Mouse (Mus musculus): ENCODE measurements around the gene Myo1d. TPM values are rescaled to one million over a fixed set of nuclear protein-coding genes. Genes with fewer than 3 reads are reported as not detected.

The Myo1d gene
- total and polyA plus RNA-seq, 3 experiments = 15.9 to 81.1 (median 41.7) TPM

DNA sequence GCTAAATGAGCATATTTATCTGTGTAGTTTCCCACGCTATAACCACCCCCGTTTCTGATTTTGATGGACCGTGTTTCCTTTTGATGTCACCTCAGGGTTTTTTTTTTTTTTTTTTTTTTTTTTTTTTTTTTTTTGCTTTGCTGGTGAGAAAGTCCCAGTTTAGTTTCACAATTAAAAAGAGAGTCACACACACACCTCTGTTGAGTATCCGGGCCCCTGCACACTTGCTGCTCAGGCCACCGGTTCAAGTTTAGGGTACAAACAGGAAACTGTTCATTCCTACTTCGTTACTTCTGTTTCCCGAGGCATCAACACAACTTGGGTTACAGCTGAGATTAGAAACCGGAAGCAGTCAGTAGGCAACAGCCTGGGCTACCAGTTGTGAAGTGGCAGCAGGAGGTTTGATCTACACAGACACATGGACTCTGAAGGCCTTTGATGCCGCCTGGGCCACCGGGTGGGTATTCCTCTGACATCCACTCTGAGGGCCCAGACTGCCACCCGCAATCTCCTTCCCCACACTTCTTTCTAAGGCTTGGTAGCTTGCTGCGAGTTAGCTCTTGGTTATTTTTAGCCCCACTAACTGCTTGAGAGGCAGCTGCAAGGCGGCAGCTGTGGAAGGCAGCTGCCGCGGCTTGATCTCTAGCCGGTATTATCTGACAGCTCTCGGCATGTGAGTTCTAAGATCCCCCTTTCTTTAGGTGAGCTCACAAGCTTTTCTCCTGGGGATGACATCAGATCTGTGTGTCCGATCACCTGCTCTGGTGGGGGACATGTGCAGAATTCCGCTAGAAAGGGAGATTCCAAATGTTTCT lies 271.3 kb downstream of the Myo1d start:
- DNase-seq (ENCODE audit: low read depth, low spot score) = no peak
- no peaks in the 10 kb centered on the region for H3K9me3 ChIP-seq (replicated peaks; ENCODE audit: insufficient read depth, low read length)
- TF ChIP-seq ZNF384 (IDR thresholded peaks at IDR 0.05; ENCODE audit: low read depth, low read length) = peak; percentile 57
- no peak for TF ChIP-seq NRF1 (IDR thresholded peaks at IDR 0.05; ENCODE audit: insufficient read depth, low read depth, low read length, poor library complexity, severe bottlenecking)
- TF ChIP-seq GATA1 (IDR thresholded peaks at IDR 0.05; ENCODE audit: low read depth, low read length) = no peak
- H3K79me2 ChIP-seq (ENCODE audit: control insufficient read depth, insufficient read depth, low read length, poor library complexity) = no peaks in the 10 kb centered on the region
- no peaks in the 10 kb centered on the region for H3K4me1 ChIP-seq (ENCODE audit: control insufficient read depth in 1 of 2, insufficient read depth in 2 of 2, low read length in 2 of 2)
- H3K27me3 ChIP-seq (ENCODE audit: control insufficient read depth in 1 of 2, insufficient read depth in 2 of 2, low read length in 2 of 2) = no peaks in the 10 kb centered on the region
- no peak overlapping the region for H3K9ac ChIP-seq (ENCODE audit: control insufficient read depth, low read depth, low read length, poor library complexity, severe bottlenecking)
- H3K36me3 ChIP-seq (ENCODE audit: control insufficient read depth in 1 of 2, insufficient read depth in 2 of 2, low read length in 2 of 2) = no peaks in the 10 kb centered on the region
- H3K27ac ChIP-seq (ENCODE audit: control insufficient read depth, low read depth, low read length) = no peak overlapping the region
- H3K4me3 ChIP-seq (ENCODE audit: control insufficient read depth in 1 of 2, insufficient read depth in 1 of 2, low read depth in 2 of 2, low read length in 2 of 2) = no peak overlapping the region

DNA sequence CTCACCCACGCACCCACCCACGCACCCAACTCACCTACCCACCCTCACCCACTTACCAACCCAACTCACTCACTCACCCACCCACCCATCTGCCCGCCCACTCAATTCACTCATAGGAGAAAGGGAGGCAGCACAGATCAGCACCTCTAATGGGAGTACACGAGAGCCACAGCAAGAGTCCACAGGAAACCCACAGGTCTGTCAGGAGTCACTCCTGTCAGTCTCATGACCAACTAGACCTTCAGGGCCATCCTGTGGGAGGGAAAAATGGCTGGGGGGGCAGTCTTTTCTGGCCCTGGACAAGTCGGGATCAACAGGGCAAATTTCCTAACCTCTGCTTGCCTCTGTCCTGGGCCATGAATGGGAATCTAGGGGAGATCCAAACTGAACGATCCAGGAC lies 272.0 kb downstream of the Myo1d start:
- DNase-seq (ENCODE audit: low read depth, low spot score) = no peak
- Histone ChIP-seq H3K9me3 (replicated peaks; ENCODE audit: insufficient read depth, low read length) (no peaks in the 10 kb centered on the region), H3K4me3 (ENCODE audit: control insufficient read depth in 1 of 2, insufficient read depth in 1 of 2, low read depth in 2 of 2, low read length in 2 of 2) (no peak overlapping the region), H3K27ac (ENCODE audit: control insufficient read depth, low read depth, low read length) (no peak overlapping the region), H3K36me3 (ENCODE audit: control insufficient read depth in 1 of 2, insufficient read depth in 2 of 2, low read length in 2 of 2) (no peaks in the 10 kb centered on the region), H3K4me1 (ENCODE audit: control insufficient read depth in 1 of 2, insufficient read depth in 2 of 2, low read length in 2 of 2) (no peaks in the 10 kb centered on the region), H3K79me2 (ENCODE audit: control insufficient read depth, insufficient read depth, low read length, poor library complexity) (no peaks in the 10 kb centered on the region), H3K27me3 (ENCODE audit: control insufficient read depth in 1 of 2, insufficient read depth in 2 of 2, low read length in 2 of 2) (no peaks in the 10 kb centered on the region), H3K9ac (ENCODE audit: control insufficient read depth, low read depth, low read length, poor library complexity, severe bottlenecking) (no peak overlapping the region)
- TF ChIP-seq ZNF384 (IDR thresholded peaks at IDR 0.05; ENCODE audit: low read depth, low read length) (no peak), ZKSCAN1 (IDR thresholded peaks at IDR 0.05; ENCODE audit: low read depth, low read length) (no peak), UBTF (IDR thresholded peaks at IDR 0.05; ENCODE audit: borderline replicate concordance, insufficient read depth, low read depth, low read length) (no peak), ELF1 (IDR thresholded peaks at IDR 0.05; ENCODE audit: low read depth, low read length) (no peak), SIN3A (IDR thresholded peaks at IDR 0.05; ENCODE audit: low read length) (no peak), MAZ (IDR thresholded peaks at IDR 0.05; ENCODE audit: low read depth, low read length) (no peak), CHD2 (IDR thresholded peaks at IDR 0.05; ENCODE audit: low read length) (no peak), JUND (IDR thresholded peaks at IDR 0.05; ENCODE audit: low read depth, low read length) (no peak), EP300 (IDR thresholded peaks at IDR 0.05; ENCODE audit: low read depth in 1 of 2, low read length in 2 of 2) (no peak), HCFC1 (IDR thresholded peaks at IDR 0.05; ENCODE audit: low read depth, low read length) (no peak), BHLHE40 (IDR thresholded peaks at IDR 0.05; ENCODE audit: borderline replicate concordance, low read depth, low read length) (no peak), TBP (IDR thresholded peaks at IDR 0.05; ENCODE audit: low read depth, low read length) (no peak), CHD1 (IDR thresholded peaks at IDR 0.05; ENCODE audit: low read depth, low read length) (no peak)

Data from MEL (cell line).